In genomic region chr11:98595955-98596354, GRCm38 (mm10) we compare ENCODE assay signal across 28 mouse cellular contexts. TPM values are rescaled to one million over a fixed set of nuclear protein-coding genes. Genes with fewer than 3 reads are reported as not detected.
"Had no signal": no experiment of that assay in that cellular context is flagged by ENCODE, and none has a peak within 500 bp of the region (broad histone marks: within the 10 kb centered on the region; RNA-seq: fewer than 3 reads in every experiment).

No protein-coding gene starts in this region.

- ATAC-seq: liver, postnatal 0 days; lung, postnatal 0 days; midbrain, embryonic 13.5 days; midbrain, embryonic 15.5 days had no signal

- H3K4me3 ChIP-seq: lung, embryonic 15.5 days; megakaryocyte, embryonic 14.5 days; midbrain, embryonic 13.5 days; midbrain, embryonic 15.5 days; neural tube, embryonic 13.5 days; neural tube, embryonic 15.5 days had no signal

- DNase-seq: liver, postnatal 0 days; lung, adult 2 months; lung, postnatal 14 days; lung, postnatal 36 days; right cerebral cortex, adult 18-20 months; right cerebral cortex, postnatal 25 days; right cerebral cortex, postnatal 4 days; spleen, adult 18-20 months; thymus, adult 18-20 months; thymus, postnatal 14 days; thymus, postnatal 36 days had no signal

- H3K27ac ChIP-seq: lung, embryonic 15.5 days; macrophage; midbrain, embryonic 13.5 days; midbrain, embryonic 15.5 days; neural tube, embryonic 13.5 days; neural tube, embryonic 15.5 days had no signal

RNA-seq across cellular contexts. Expression of gene Lrrc3c, which starts 2.1 kb away (rescaled TPM):
- total RNA-seq: megakaryocyte progenitor cell, adult 5-6 weeks; midbrain, postnatal 0 days; monocyte, adult 5-6 weeks had no signal
- polyA plus RNA-seq: liver, postnatal 0 days; lung, adult 2 months; lung, embryonic 15.5 days; lung, postnatal 0 days; macrophage; midbrain, embryonic 11.5 days; midbrain, embryonic 13.5 days; midbrain, embryonic 15.5 days; midbrain, postnatal 0 days; neural tube, embryonic 11.5 days; neural tube, embryonic 13.5 days; neural tube, embryonic 15.5 days; small intestine, adult 2 months; stomach, embryonic 14.5 days; stomach, embryonic 16.5 days; thymus, postnatal 0 days had no signal

RNA-seq across cellular contexts. Expression of gene Gm12355, which starts 29.5 kb away (rescaled TPM):
- total RNA-seq: midbrain, postnatal 0 days; monocyte, adult 5-6 weeks had no signal
- polyA plus RNA-seq: lung, adult 2 months; macrophage; small intestine, adult 2 months had no signal

RNA-seq across cellular contexts. Expression of gene Gsdma3, which starts 30.2 kb away (rescaled TPM):
- total RNA-seq: megakaryocyte progenitor cell, adult 5-6 weeks; midbrain, postnatal 0 days; monocyte, adult 5-6 weeks had no signal
- polyA plus RNA-seq: liver, postnatal 0 days; lung, adult 2 months; lung, embryonic 15.5 days; lung, postnatal 0 days; macrophage; midbrain, embryonic 11.5 days; midbrain, embryonic 13.5 days; midbrain, embryonic 15.5 days; midbrain, postnatal 0 days; neural tube, embryonic 11.5 days; neural tube, embryonic 13.5 days; neural tube, embryonic 15.5 days; small intestine, adult 2 months; stomach, embryonic 14.5 days; stomach, embryonic 16.5 days had no signal

RNA-seq across cellular contexts. Expression of gene Zpbp2, which starts 45.1 kb away (rescaled TPM):
- total RNA-seq: midbrain, postnatal 0 days had no signal
- polyA plus RNA-seq: macrophage; neural tube, embryonic 13.5 days; neural tube, embryonic 15.5 days; small intestine, adult 2 months; stomach, embryonic 14.5 days had no signal
